Mouse (Mus musculus): ENCODE results near the gene Dnah9. TPM values are rescaled to one million over a fixed set of nuclear protein-coding genes. Genes with fewer than 3 reads are reported as not detected.

The Dnah9 gene
- polyA plus RNA-seq, 1 experiment from 2014 or later, result not detected

DNA sequence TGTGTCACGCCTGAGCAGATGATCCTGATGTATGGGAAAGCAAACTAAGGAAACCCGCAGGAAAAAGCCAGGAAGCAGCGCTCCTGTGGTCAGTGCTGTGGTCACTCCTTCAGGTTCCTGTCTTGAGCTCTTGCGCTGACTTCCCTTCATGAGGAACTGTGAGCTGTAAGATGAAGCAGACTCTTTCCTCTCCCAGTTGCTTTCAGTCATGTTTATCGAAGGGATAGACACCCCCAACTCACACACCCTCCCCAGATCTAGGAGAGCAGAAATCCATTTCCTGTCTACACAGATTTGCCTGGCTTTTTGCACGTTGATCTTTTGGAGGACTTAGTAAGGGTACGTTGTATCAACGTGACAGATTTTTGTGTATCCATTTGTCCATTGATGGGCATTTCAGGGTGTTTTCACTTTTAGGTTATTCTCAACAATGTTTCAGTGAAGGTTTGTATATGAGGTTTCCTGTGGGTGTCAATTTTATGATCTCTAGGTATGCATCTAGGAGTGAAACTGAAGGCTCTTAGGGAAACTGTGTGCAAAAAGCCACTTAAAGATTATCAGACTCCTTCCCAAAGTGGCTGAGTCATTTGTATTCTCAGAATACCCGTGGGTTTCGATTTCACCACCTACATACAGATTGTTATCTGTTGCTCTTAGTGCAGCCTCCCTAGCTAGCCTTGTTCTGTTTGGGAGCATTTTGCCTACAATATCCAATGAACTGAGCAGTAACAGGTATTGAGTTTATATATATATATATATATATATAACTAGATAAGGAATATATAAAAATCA is 373.7 kb downstream of the Dnah9 start:
- ATAC-seq (ENCODE audit: insufficient read depth), result peak; percentile 73
- H3K27me3 ChIP-seq, result no peaks in the 10 kb centered on the region

DNA sequence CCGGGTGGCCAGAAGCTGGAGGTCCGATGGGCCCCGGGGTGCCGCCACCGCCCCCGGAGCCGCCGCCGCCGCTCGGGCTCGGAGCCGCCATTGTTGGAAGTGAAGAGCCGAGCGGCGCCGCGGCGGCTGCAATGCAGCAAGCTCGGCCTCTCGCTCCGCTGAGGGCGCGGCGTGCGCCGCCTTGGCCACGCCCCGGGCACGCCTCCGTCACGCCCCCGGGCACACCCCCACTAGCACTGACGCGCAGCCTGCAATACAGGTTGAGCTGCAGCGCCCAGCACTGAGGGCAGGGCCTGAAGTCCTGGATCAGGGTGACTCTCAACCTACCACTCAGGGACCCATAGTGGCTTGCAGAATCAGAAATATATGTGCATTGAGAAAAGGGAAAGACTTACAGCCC is 380.2 kb downstream of the Dnah9 start, which contains the start of gene Map2k4:
TSS of gene Map2k4 (minus strand) at position 144 of the 400 bp plus-strand sequence.
- Histone ChIP-seq H3K4me1 (replicated peaks) (peaks cover 48% of the 10 kb centered on the region), H3K4me2 (peak within 1 kb of the TSS; percentile 84), H3K9me3 (replicated peaks) (no peaks in the 10 kb centered on the region), H3K27me3 (no peaks in the 10 kb centered on the region), H3K27ac (replicated peaks) (peak within 1 kb of the TSS; percentile 91), H3K4me3 (replicated peaks) (peak within 1 kb of the TSS; percentile 98), H3K9ac (peak within 1 kb of the TSS; percentile 97), H3K36me3 (replicated peaks) (0 out of 2 replicates have a peak, but pooled peaks cover 7% of the 10 kb centered on the region)
- peak; percentile 97 for ATAC-seq (ENCODE audit: insufficient read depth)
- under 1% methylated on average over 36 of the region's 36 CpGs for WGBS (ENCODE audit: insufficient replicate concordance)

More for the DNA sequence above, 373.7 kb downstream of the Dnah9 start:
- H3K4me1 ChIP-seq (replicated peaks), result peaks cover 23% of the 10 kb centered on the region
- 12% methylated on average over 10 of the region's 10 CpGs for WGBS (ENCODE audit: insufficient replicate concordance)
- peak overlapping the region; percentile 53 for H3K27ac ChIP-seq (replicated peaks)
- no peak overlapping the region for H3K9ac ChIP-seq
- H3K4me3 ChIP-seq (replicated peaks), result peak overlapping the region; percentile 36
- no peaks in the 10 kb centered on the region for H3K36me3 ChIP-seq (replicated peaks)
- peak overlapping the region; percentile 62 for H3K4me2 ChIP-seq
- H3K9me3 ChIP-seq (replicated peaks), result no peaks in the 10 kb centered on the region

DNA sequence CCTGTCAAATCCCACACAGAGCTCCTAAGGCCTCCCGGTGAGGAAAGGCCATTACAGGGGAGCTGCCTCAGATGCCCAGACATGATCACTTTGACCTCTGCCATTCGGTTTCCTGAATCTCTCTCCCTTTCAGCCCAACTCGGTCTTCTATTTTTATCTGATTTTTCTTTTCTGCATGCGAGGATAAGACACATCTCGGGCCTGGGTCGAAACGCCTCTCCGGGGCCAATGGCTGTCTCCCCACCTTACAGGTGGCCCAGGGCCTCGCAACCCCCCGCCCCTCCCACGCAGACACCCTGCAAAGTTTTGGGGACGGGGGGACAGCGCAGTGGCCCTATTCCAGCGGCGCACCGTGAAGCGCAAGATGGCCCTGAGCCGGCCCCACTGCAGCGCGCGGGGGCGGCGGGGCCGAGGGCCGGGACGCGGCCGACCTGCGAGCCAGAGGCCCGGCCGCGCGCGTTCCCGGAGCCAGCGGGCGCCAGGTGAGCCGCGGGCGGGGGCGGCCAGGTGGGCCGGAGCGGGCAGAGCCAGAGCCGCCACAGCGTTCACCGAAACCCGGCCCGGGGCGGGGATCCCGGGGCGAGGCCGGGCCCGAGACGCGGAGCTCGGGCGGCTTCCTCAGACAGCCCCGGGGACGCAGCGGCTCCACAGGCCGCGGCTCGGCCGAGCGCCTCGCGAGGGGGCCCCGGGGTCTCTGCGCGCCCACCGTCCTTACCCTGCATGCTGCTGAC is 380.8 kb downstream of the Dnah9 start:
- H3K4me2 ChIP-seq, result peak overlapping the region; percentile 84
- no peaks in the 10 kb centered on the region for H3K27me3 ChIP-seq
- H3K27ac ChIP-seq (replicated peaks), result peak overlapping the region; percentile 91
- H3K4me1 ChIP-seq (replicated peaks), result peaks cover 48% of the 10 kb centered on the region
- H3K9ac ChIP-seq, result peak overlapping the region; percentile 97
- 0 out of 2 replicates have a peak, but pooled peaks cover 7% of the 10 kb centered on the region for H3K36me3 ChIP-seq (replicated peaks)
- WGBS (ENCODE audit: insufficient replicate concordance), result under 1% methylated on average over 59 of the region's 71 CpGs
- peak overlapping the region; percentile 98 for H3K4me3 ChIP-seq (replicated peaks)
- peak; percentile 76 for ATAC-seq (ENCODE audit: insufficient read depth)
- H3K9me3 ChIP-seq (replicated peaks), result no peaks in the 10 kb centered on the region

DNA sequence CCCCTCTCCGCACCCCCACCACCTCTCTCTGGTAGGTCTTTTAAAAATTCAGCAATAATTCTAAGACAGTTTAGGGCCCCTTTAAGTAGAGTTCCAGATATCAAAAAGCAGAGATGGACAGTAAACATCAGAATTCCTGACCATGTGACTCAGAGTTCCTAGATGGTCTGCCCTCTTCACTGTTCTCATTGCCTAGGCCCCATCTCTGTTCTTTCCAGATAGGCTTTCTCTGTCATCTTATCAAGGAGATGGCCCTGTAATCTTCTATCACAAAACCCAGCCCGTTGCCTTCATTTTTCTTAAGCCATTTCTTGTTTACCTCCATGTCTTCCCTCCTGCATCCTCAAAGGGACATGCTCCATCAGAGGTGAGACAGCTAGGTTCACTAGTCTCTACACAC is 382.2 kb downstream of the Dnah9 start:
- H3K4me3 ChIP-seq (replicated peaks), result peak overlapping the region; percentile 98
- peaks cover 53% of the 10 kb centered on the region for H3K4me1 ChIP-seq (replicated peaks)
- no peaks in the 10 kb centered on the region for H3K27me3 ChIP-seq
- no peak for ATAC-seq (ENCODE audit: insufficient read depth)
- 52% methylated on average over 2 of the region's 2 CpGs for WGBS (ENCODE audit: insufficient replicate concordance)
- H3K27ac ChIP-seq (replicated peaks), result peak overlapping the region; percentile 78
- H3K9ac ChIP-seq, result peak overlapping the region; percentile 48; the same call in 1 of the 2 replicates
- H3K4me2 ChIP-seq, result peak overlapping the region; percentile 84
- no peaks in the 10 kb centered on the region for H3K9me3 ChIP-seq (replicated peaks)
- H3K36me3 ChIP-seq (replicated peaks), result peaks cover 8% of the 10 kb centered on the region

DNA sequence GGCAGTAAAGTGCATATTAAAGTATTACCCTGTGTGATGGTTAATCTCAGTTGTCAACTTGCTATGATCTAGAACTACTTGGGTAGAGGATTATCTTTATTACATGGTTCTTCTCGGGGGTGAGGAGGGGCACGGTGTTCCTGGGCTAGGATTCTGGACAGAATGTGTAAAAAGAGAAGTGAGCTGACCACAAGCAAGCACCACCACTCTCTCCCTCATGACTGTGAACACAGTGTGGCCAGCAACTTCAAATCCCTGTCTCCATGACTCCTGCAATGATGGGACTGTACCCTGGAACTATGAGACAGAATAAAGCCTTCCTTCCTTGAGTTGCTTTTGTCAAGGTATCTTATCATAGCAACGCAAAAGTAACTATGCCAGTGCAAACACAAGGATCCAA is 386.8 kb downstream of the Dnah9 start:
- Histone ChIP-seq H3K4me3 (replicated peaks) (no peak overlapping the region), H3K9me3 (replicated peaks) (no peaks in the 10 kb centered on the region), H3K9ac (no peak overlapping the region), H3K27ac (replicated peaks) (no peak overlapping the region), H3K36me3 (replicated peaks) (peaks cover 27% of the 10 kb centered on the region), H3K27me3 (no peaks in the 10 kb centered on the region), H3K4me2 (no peak overlapping the region), H3K4me1 (replicated peaks) (peaks cover 68% of the 10 kb centered on the region)
- 46% methylated on average over 3 of the region's 3 CpGs for WGBS (ENCODE audit: insufficient replicate concordance)
- no peak for ATAC-seq (ENCODE audit: insufficient read depth)

Measured in liver, embryonic 15.5 days (tissue).